Mouse (Mus musculus) E14TG2a.4 (cell line): ENCODE measurements at regions not wholly inside any gene's neighbourhood (a gene's known extent, or its start where the extent isn't known, plus 50 kb on each side); places are given as distances from the start of the nearest gene placed in this dataset.

Experiments used
- CTCF ChIP-seq: conservative IDR thresholded peaks from 2 replicates; pipeline ENCODE4 v1.5.1; 2014; ENCODE audit warnings: low read length
- NANOG ChIP-seq: IDR thresholded peaks from 2 replicates; pipeline ENCODE4 v1.6.1; 2014; ENCODE audit warnings: borderline replicate concordance, low read length, mixed read lengths
- POU5F1 ChIP-seq: IDR thresholded peaks from 2 replicates; pipeline ENCODE4 v1.6.1; 2014; ENCODE audit warnings: low read length, borderline replicate concordance

DNA sequence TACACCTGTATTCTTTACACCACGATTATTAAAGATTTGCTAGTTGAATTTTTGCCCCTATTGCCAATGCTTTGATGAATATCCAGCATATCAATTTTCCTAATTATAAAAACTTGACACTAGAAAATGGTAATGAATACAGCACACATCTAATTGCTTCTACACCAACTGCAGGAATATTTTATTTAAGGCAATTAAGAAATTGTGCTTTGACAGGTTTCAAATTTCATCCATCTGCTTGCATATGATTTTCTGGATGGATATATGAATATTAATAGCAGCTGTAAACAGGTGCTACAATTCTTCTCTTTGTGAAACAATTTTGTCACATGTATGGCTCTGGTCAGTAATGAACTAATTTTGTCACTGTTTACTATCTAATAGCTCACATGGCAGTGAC is 487.0 kb downstream of the Isl1 start:
- TF ChIP-seq CTCF, result no peak
- TF ChIP-seq POU5F1, result no peak
- TF ChIP-seq NANOG, result no peak
